Mouse (Mus musculus) hindbrain, embryonic 11.5 days (tissue): ENCODE results near the gene Lctl. TPM values are rescaled to one million over a fixed set of nuclear protein-coding genes. Genes with fewer than 3 reads are reported as not detected.

ENCODE experiments used
- ATAC-seq: fragments of 200-750 bp; cut with Nextera tagmentation; 2 replicates; pipeline ENCODE4 v1.8.0; 2017; ENCODE audit warnings: mild to moderate bottlenecking, moderate TSS enrichment, moderate library complexity; ENCODE audit not compliant: low FRiP score
- DNase-seq: peaks from one replicate; pipeline ENCODE4 v3.0.0-alpha.2; 2015; ENCODE audit warnings: low spot score
- H3K27ac ChIP-seq: fragments of 300-500 bp; sonication (generic); 2 replicates; pipeline ENCODE4 v1.5.1; 2014; ENCODE audit warnings: mild to moderate bottlenecking, low read depth, low read length
- H3K27me3 ChIP-seq: fragments of 300-500 bp; sonication (generic); 2 replicates; pipeline ENCODE4 v1.6.1; 2014; ENCODE audit warnings: mild to moderate bottlenecking, low read length, moderate library complexity, mixed read lengths; ENCODE audit not compliant: control insufficient read depth, insufficient read depth
- H3K36me3 ChIP-seq: fragments of 300-500 bp; sonication (generic); 2 replicates; pipeline ENCODE4 v1.6.1; 2014; ENCODE audit warnings: mild to moderate bottlenecking, low read length, moderate library complexity, mixed read lengths; ENCODE audit not compliant: control insufficient read depth, insufficient read depth
- H3K4me1 ChIP-seq: fragments of 300-500 bp; sonication (generic); replicated peaks from 2 replicates; pipeline ENCODE4 v1.6.1; 2014; ENCODE audit warnings: low read length, mixed read lengths; ENCODE audit not compliant: control insufficient read depth, insufficient read depth
- H3K4me2 ChIP-seq: fragments of 300-500 bp; sonication (generic); replicated peaks from 2 replicates; pipeline ENCODE4 v1.6.1; 2014; ENCODE audit warnings: mild to moderate bottlenecking, low read depth, low read length
- H3K4me3 ChIP-seq: fragments of 300-500 bp; sonication (generic); 2 replicates; pipeline ENCODE4 v1.5.1; 2014; ENCODE audit warnings: low read depth, low read length
- H3K9ac ChIP-seq: fragments of 300-500 bp; sonication (generic); 2 replicates; pipeline ENCODE4 v1.6.1; 2014; ENCODE audit warnings: low read depth, low read length
- H3K9me3 ChIP-seq: fragments of 300-500 bp; sonication (generic); 2 replicates; pipeline ENCODE4 v1.6.1; 2016; ENCODE audit warnings: low read length; ENCODE audit not compliant: control insufficient read depth
- WGBS: fragments of 180-500 bp; shearing (Covaris S2); extraction: QIAGEN DNeasy Blood & Tissue Kit; methylation state at CpG from one replicate; pipeline ENCODE4 v1.1.7; 2014; 5-methylcytosine and 5-hydroxymethylcytosine counted together
- polyA plus RNA-seq: library from polyadenylated mRNA; unstranded; fragments of >200 nt; fragmentation: Nextera tagmentation; extraction: Ambion mirVana; gene quantifications from 2 replicates; pipeline ENCODE4 v1.2.1, GENCODE M21; 2014

Lctl gene
- polyA plus RNA-seq, 1 experiment from 2014 or later: not detected

DNA sequence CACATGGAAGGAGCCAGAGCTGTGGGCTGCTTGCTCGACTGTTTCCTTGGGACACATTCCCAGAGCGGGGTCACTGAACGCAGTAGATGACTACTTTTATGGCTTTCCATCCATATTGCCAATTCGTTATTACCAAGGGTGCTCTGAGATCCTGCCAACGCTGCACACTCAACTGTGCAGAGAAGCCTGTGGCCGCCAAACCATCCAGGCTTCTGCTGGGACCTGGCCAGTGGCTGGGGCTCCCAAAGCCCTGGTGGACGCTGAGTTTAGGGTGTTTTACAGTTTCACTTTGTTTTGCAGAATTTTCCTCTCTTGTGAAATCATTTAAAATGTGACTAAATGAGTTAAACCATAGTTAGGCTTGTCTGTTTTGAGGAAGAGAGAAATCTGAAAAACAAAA, 32.7 kb upstream of the Lctl start:
- ATAC-seq: no peak
- Histone ChIP-seq H3K36me3 (no peaks in the 10 kb centered on the region), H3K27ac (no peak overlapping the region), H3K4me1 (peaks cover 8% of the 10 kb centered on the region; the same call in 1 of the 2 replicates), H3K9ac (peak overlapping the region; percentile 75; the same call in 1 of the 2 replicates), H3K4me3 (no peak overlapping the region), H3K9me3 (no peaks in the 10 kb centered on the region), H3K4me2 (peak overlapping the region; percentile 84), H3K27me3 (peaks cover 16% of the 10 kb centered on the region; the same call in 1 of the 2 replicates)
- DNase-seq: peak; percentile 34
- WGBS: 39% methylated on average over 7 of the region's 7 CpGs

DNA sequence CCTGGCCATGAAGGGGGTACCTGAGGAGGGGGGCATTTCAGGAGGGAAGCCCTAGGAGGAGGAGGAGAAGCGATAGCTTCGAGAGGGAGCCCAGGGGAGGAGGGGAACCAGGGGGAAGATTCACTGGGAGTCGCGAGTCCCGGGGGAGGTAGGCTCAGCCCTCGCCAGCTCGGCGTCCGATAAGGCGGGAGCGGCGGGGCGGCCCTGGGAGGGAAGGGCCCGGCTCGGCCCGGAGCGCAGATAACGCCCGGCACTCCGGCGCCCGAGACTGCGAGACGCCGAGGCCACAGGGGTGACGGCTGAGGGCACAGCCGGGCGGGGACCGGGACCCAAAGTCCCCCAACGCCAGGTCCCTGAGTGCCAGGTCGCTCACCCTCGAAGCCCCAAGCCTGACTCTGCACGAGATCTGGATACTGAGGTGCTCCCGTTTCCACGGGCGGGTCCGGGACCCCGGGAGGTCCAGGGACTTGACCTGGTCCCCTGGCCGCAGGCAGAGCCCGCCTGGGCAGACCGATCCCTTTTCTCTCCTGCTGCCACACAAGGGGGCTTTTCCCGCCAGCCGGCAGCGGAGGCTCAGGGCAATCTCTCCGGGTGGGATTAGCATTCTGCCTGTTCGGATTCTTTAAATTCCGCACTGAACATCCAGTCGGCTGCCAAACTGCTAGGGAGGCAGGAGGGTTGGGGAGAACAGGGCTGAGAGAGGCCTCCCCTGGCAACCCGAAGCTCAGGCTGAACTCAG, 32.1 kb upstream of the Lctl start:
- no peak for ATAC-seq
- Histone ChIP-seq H3K9me3 (no peaks in the 10 kb centered on the region), H3K4me3 (peak overlapping the region; percentile 34), H3K9ac (peak overlapping the region; percentile 75), H3K4me2 (peak overlapping the region; percentile 84), H3K27ac (no peak overlapping the region), H3K36me3 (no peaks in the 10 kb centered on the region), H3K27me3 (peaks cover 16% of the 10 kb centered on the region; the same call in 1 of the 2 replicates), H3K4me1 (peaks cover 8% of the 10 kb centered on the region; the same call in 1 of the 2 replicates)
- DNase-seq: peak; percentile 61
- WGBS: under 1% methylated on average over 48 of the region's 49 CpGs

DNA sequence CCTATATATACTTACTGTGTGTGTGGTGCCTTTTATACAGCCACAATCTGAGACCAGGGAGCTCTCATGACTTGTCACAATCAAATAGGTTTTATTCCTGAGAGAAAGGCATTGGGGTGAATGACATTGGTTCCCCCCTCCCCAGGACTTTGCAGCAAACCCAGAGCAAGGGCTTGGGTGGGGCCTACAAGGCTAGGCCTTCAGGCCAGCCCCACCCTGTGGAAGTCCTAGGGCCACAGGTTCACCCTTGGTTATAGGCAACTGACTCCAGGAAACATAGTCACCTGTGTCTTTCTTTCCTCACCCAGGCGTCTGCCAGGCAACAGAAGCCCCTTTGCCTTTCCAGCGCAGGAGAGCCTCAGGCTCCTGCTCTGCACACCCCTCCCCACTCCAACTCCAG, 31.0 kb upstream of the Lctl start:
- Histone ChIP-seq H3K27ac (no peak overlapping the region), H3K36me3 (no peaks in the 10 kb centered on the region), H3K9ac (no peak overlapping the region), H3K4me1 (peaks cover 8% of the 10 kb centered on the region; the same call in 1 of the 2 replicates), H3K27me3 (peaks cover 16% of the 10 kb centered on the region; the same call in 1 of the 2 replicates), H3K4me2 (no peak overlapping the region), H3K4me3 (no peak overlapping the region), H3K9me3 (no peaks in the 10 kb centered on the region)
- WGBS: 39% methylated on average over 2 of the region's 2 CpGs
- ATAC-seq (no peak), DNase-seq (no peak)

DNA sequence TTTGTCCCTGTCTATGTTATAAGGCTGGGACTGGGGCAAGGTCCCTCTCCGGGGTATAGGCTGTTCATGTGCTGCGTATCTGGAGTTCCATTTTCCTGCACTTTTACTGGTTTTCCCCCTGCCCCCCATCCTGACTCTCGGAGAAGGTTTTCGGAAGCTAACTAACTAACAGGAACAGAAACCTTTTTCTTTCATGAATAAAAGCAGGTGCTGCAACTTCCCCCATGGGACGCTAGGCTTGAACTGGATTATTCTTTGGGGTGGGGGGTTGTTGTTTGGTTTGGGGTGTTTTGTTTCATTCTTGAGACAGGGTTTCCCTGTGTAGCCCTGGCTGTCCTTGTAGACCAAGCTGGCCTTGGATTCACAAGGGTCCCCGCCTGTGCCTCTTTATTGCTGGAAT, 30.4 kb upstream of the Lctl start:
- DNase-seq (no peak), ATAC-seq (no peak)
- peaks cover 16% of the 10 kb centered on the region; the same call in 1 of the 2 replicates for H3K27me3 ChIP-seq
- no peak overlapping the region for H3K4me2 ChIP-seq
- H3K36me3 ChIP-seq: no peaks in the 10 kb centered on the region
- 73% methylated on average over 6 of the region's 6 CpGs for WGBS
- H3K4me1 ChIP-seq: peaks cover 8% of the 10 kb centered on the region; the same call in 1 of the 2 replicates
- no peaks in the 10 kb centered on the region for H3K9me3 ChIP-seq
- no peak overlapping the region for H3K4me3 ChIP-seq
- H3K9ac ChIP-seq: no peak overlapping the region
- no peak overlapping the region for H3K27ac ChIP-seq

DNA sequence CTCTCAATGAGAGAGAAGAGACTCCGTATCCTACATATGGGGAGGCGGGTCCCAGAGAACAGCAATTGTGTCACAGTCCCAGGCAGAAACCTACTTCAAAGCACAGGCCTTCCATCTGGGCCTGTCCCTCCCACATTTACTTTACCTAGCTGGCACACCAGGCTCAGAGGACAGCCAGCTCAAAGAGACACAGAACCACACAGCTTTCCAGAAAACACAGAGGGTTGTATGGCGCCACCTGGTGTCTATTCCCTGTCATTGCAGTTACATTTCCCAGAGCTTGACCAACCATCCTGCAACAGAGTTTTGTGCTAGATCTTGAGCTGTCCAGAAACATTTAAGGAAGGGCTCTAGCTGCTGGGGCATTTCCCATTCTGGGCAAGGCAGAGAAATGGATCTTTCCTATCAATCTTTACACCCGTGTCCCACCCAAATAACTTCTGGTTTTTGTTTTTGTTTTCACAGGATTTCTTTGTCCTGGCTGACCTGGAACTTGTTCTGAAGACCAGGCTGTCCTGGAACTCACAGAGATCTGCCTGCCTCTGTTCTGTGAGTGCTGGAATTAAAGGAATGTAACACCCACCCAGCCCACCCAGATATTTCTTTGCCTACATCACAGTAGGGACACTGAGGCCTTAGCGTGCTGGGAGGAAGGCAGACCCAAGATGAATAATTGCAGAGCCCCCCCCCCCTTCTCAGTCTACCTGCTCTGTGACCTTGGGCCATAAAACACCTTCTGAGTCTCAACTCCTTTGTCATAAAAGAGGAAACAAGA, 29.3 kb upstream of the Lctl start:
- ATAC-seq: no peak
- no peak overlapping the region for H3K4me2 ChIP-seq
- H3K27ac ChIP-seq: no peak overlapping the region
- WGBS: 47% methylated on average over 5 of the region's 5 CpGs
- H3K9ac ChIP-seq: no peak overlapping the region
- DNase-seq: peak; percentile 87
- H3K36me3 ChIP-seq: no peaks in the 10 kb centered on the region
- H3K9me3 ChIP-seq: no peaks in the 10 kb centered on the region
- H3K27me3 ChIP-seq: peaks cover 16% of the 10 kb centered on the region; the same call in 1 of the 2 replicates
- H3K4me1 ChIP-seq: peaks cover 8% of the 10 kb centered on the region; the same call in 1 of the 2 replicates
- no peak overlapping the region for H3K4me3 ChIP-seq

DNA sequence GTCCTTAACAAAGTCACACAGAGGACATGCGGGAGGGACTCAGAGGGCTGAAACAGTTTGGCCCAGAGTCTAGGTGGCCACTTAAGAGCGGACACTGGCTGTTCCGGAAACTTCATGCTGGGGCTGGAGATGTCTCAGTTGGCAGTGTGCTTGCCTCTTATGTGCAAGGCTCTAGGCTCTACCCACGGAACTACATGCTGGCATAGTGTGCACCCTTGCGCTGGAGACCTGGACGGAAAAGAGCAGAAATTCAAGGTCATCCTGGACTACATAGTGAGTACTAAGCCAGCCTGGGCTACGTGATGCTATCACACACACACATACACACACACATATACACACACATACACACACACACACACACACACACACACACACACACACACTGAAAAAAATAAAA, 28.6 kb upstream of the Lctl start:
- no peak for ATAC-seq
- WGBS: 92% methylated on average over 7 of the region's 7 CpGs
- peaks cover 15% of the 10 kb centered on the region; the same call in 1 of the 2 replicates for H3K27me3 ChIP-seq

DNA sequence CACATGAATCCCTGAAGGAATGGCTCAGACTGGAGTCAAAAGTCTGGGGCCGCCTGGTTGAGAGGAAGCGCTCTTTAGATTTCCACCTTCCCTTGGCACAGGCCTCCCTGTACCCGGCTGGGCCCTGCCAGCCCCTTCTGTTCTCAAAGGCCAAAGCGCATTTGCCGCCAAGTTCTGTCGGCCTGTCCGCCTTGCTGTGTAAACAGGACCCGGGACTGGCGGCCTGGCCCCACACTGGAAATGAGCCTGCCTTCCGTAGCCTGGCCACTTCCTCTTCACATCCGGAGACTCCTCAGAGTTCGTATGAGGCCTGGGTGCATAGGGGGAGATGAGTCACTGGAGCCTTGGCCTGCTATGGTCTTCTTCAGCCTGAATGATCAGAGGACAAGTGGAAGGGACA, 27.9 kb upstream of the Lctl start:
- Histone ChIP-seq H3K9me3 (no peaks in the 10 kb centered on the region), H3K27ac (no peak overlapping the region), H3K36me3 (no peaks in the 10 kb centered on the region), H3K4me2 (no peak overlapping the region), H3K27me3 (peaks cover 9% of the 10 kb centered on the region; the same call in 1 of the 2 replicates), H3K4me3 (no peak overlapping the region), H3K9ac (no peak overlapping the region), H3K4me1 (peaks cover 8% of the 10 kb centered on the region; the same call in 1 of the 2 replicates)
- no peak for DNase-seq
- WGBS: 79% methylated on average over 12 of the region's 12 CpGs
- ATAC-seq: no peak

More for the DNA sequence above, 28.6 kb upstream of the Lctl start:
- no peaks in the 10 kb centered on the region for H3K36me3 ChIP-seq
- no peak overlapping the region for H3K27ac ChIP-seq
- no peaks in the 10 kb centered on the region for H3K9me3 ChIP-seq
- DNase-seq: no peak
- H3K9ac ChIP-seq: no peak overlapping the region
- no peak overlapping the region for H3K4me3 ChIP-seq
- no peak overlapping the region for H3K4me2 ChIP-seq
- peaks cover 8% of the 10 kb centered on the region; the same call in 1 of the 2 replicates for H3K4me1 ChIP-seq

DNA sequence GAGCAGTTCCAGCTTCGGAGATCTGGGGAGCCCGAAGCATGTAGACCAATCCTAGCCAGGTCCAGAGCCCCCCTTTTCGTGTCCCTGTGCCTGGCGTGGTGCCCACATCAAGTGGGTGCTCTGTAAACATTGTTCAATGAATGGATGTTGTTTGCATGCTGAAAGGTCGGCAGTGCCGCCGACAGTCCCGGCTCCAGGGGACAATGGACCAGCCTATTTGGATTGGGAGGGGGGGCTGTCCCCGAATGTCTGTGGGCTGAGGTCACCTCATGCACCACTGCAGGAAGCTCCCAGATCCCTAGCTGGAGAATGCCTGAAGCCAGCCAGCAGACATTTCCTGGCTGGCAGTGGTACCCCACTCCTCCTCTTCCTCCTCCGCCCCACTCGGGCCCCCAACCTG, 22.9 kb upstream of the Lctl start:
- no peak overlapping the region for H3K9ac ChIP-seq
- H3K9me3 ChIP-seq: no peaks in the 10 kb centered on the region
- H3K27ac ChIP-seq: no peak overlapping the region
- no peaks in the 10 kb centered on the region for H3K27me3 ChIP-seq
- ATAC-seq: no peak
- DNase-seq: no peak
- 61% methylated on average over 11 of the region's 11 CpGs for WGBS
- no peak overlapping the region for H3K4me3 ChIP-seq
- H3K36me3 ChIP-seq: no peaks in the 10 kb centered on the region
- H3K4me2 ChIP-seq: no peak overlapping the region
- H3K4me1 ChIP-seq: no peaks in the 10 kb centered on the region
